Mouse (Mus musculus) testis, adult 2 months (tissue): Measurements from ENCODE around the gene Ccdc82.

ENCODE experiments used
- CTCF ChIP-seq: fragments of 200-500 bp; IDR thresholded peaks from 2 replicates; pipeline ENCODE4 v1.5.1; 2012; ENCODE audit warnings: low read depth, mild to moderate bottlenecking, inconsistent platforms, low read length, moderate library complexity; ENCODE audit not compliant: control insufficient read depth, insufficient read depth, insufficient replicate concordance
- POLR2A ChIP-seq: fragments of 200-500 bp; IDR thresholded peaks from 2 replicates; pipeline ENCODE4 v1.6.1; 2012; ENCODE audit warnings: low read depth, mild to moderate bottlenecking, inconsistent platforms, low read length, moderate library complexity; ENCODE audit not compliant: control insufficient read depth

DNA sequence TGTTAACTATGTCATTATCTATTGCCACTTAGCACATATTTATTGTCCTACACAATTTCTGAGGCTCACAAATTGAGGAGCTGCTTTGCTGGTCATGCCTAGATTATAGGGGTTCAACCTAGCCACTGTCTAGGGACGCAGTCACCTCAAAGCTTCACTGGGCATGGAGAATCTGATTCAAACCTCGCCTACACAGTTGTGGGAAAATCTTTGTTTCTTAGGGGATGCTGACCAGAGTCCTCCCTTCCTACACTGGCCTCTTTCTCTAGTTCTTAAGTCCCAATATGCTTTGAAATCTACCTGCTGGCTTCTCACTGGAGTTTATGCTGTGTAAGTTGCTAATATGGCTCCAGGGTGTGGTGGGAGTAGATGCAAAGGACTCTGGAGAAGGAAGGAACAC lies 72.8 kb downstream of the Ccdc82 start:
- TF ChIP-seq CTCF (no peak), POLR2A (no peak)
